Mouse (Mus musculus) gonadal fat pad, adult 2 months (tissue): ENCODE measurements at regions not wholly inside any gene's neighbourhood (a gene's known extent, or its start where the extent isn't known, plus 50 kb on each side); places are given as distances from the start of the nearest gene placed in this dataset.

Source experiments
- DNase-seq: peaks from one replicate; pipeline ENCODE4 v3.0.0-alpha.2; 2012; ENCODE audit warnings: low read depth

- no peak for DNase-seq
Measured at GRCm38 (mm10) chr3:148159059-148159458, 831.3 kb downstream of the Adgrl2 start.

- DNase-seq = no peak
Measured at GRCm38 (mm10) chr3:148158533-148158932, 831.8 kb downstream of the Adgrl2 start.

- DNase-seq = no peak
Measured at GRCm38 (mm10) chr3:148143776-148144175, 846.6 kb downstream of the Adgrl2 start.

GRCm38 (mm10) chr3:148136791-148137251, 853.5 kb downstream of the Adgrl2 start:
- DNase-seq = no peak

GRCm38 (mm10) chr3:148134646-148135045, 855.7 kb downstream of the Adgrl2 start:
- no peak for DNase-seq

- no peak for DNase-seq
Measured at GRCm38 (mm10) chr3:148115576-148115975, 874.8 kb downstream of the Adgrl2 start.

GRCm38 (mm10) chr3:148112204-148112603, 878.2 kb downstream of the Adgrl2 start:
- no peak for DNase-seq

- DNase-seq = no peak
Measured at GRCm38 (mm10) chr3:148107031-148107430, 883.3 kb downstream of the Adgrl2 start.

GRCm38 (mm10) chr3:148093930-148094329, 896.4 kb downstream of the Adgrl2 start:
- DNase-seq = no peak

GRCm38 (mm10) chr3:148075841-148076240, 914.5 kb downstream of the Adgrl2 start:
- no peak for DNase-seq

- DNase-seq = no peak
Measured at GRCm38 (mm10) chr3:148066701-148067100, 923.7 kb downstream of the Adgrl2 start.

GRCm38 (mm10) chr3:148056074-148056473, 934.3 kb downstream of the Adgrl2 start:
- no peak for DNase-seq

GRCm38 (mm10) chr3:148052516-148052915, 937.8 kb downstream of the Adgrl2 start:
- no peak for DNase-seq

- DNase-seq = no peak
Measured at GRCm38 (mm10) chr3:148048247-148048646, 942.1 kb downstream of the Adgrl2 start.

GRCm38 (mm10) chr3:148032532-148032931, 957.8 kb downstream of the Adgrl2 start:
- no peak for DNase-seq

- DNase-seq = no peak
Measured at GRCm38 (mm10) chr3:148005831-148006230, 984.5 kb downstream of the Adgrl2 start.

- no peak for DNase-seq
Measured at GRCm38 (mm10) chr3:148004006-148004405, 986.3 kb downstream of the Adgrl2 start.

GRCm38 (mm10) chr3:147999330-147999953, 990.9 kb downstream of the Adgrl2 start:
- no peak for DNase-seq

GRCm38 (mm10) chr3:147991738-147992137, 998.6 kb downstream of the Adgrl2 start:
- no peak for DNase-seq

GRCm38 (mm10) chr3:147990831-147991230, 999.5 kb downstream of the Adgrl2 start:
- DNase-seq = no peak

- no peak for DNase-seq
Measured at GRCm38 (mm10) chr3:147982831-147983230, 1007.5 kb downstream of the Adgrl2 start.

- no peak for DNase-seq
Measured at GRCm38 (mm10) chr3:147981621-147982020, 1008.7 kb downstream of the Adgrl2 start.

- no peak for DNase-seq
Measured at GRCm38 (mm10) chr3:147976579-147976978, 1013.8 kb downstream of the Adgrl2 start.

- DNase-seq = no peak
Measured at GRCm38 (mm10) chr3:147976069-147976468, 1014.3 kb downstream of the Adgrl2 start.
